Mouse (Mus musculus): ENCODE measurements at regions not wholly inside any gene's neighbourhood (a gene's known extent, or its start where the extent isn't known, plus 50 kb on each side); places are given as distances from the start of the nearest gene placed in this dataset.

- TF ChIP-seq CTCF (IDR thresholded peaks at IDR 0.05; ENCODE audit: low read depth) (no peak), EP300 (IDR thresholded peaks at IDR 0.05; ENCODE audit: low read depth) (no peak)
These were observed 237.5 kb upstream of the Marcks start for GRCm38 (mm10) chr10:37376172-37376571.
